Mouse (Mus musculus) small intestine, adult 2 months (tissue): Measurements from ENCODE around the gene Gab3.

Experiments used
- CTCF ChIP-seq: fragments of 200-500 bp; IDR thresholded peaks from 2 replicates; pipeline ENCODE4 v1.5.1; 2012; ENCODE audit warnings: low read depth, mild to moderate bottlenecking, control low read depth, inconsistent platforms, low read length, moderate library complexity, mixed read lengths; ENCODE audit not compliant: insufficient replicate concordance, insufficient read length; ENCODE audit errors: extremely low read depth
- POLR2A ChIP-seq: fragments of 200-500 bp; IDR thresholded peaks from 2 replicates; pipeline ENCODE4 v1.6.1; 2012; ENCODE audit warnings: low read depth, mild to moderate bottlenecking, control low read depth, inconsistent platforms, low read length, moderate library complexity

DNA sequence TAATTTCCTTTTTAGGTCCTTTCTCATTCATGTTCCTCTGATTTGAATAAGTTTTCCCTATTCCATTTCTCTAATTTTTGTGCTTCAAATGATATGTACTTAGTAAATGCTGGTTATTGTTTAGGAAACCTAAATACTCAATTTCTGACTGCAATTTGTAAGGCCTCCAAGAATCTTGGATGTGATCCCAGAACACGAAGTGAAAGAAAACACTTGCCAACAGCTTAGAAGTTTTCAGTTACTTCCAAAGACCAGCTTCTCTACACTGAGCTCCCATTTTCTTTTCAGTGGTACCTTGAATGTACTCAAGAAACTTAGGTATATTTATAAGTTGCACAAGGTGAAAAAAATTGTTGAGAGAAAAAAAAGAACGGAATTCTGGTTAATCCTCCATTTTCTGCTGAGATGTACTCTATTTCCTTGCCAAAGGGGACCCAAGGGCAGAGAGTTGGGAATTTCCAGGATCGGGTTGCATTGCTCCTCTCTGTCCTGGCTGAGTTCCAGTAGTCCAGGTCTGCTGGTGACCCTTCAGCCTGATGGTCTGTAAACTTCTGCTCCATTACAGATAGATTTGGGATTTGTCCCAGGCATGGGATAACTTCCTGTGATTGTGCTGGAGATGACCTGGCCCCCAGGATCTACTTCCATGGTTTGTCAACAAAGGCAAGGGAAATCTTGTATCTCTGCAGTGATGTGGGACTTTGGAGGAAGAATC, 38.2 kb downstream of the Gab3 start:
- no peak for TF ChIP-seq POLR2A
- no peak for TF ChIP-seq CTCF
